Mouse (Mus musculus): Measurements from ENCODE around the gene Igf1. TPM values are rescaled to one million over a fixed set of nuclear protein-coding genes. Genes with fewer than 3 reads are reported as not detected.

The Igf1 gene
- polyA plus RNA-seq (2016; fragmentation: Nextera tagmentation; extraction: Ambion mirVana), result 11.4 and 15.9 TPM in 2 replicates

- peaks cover 19% of the 10 kb centered on the region for H3K4me1 ChIP-seq
Measured at GRCm38 (mm10) chr10:87858013-87858806, at the start of gene Igf1. Igf1 (plus strand) TSS chr10:87858265.

GRCm38 (mm10) chr10:87812157-87813072 lies 45.6 kb upstream of the Igf1 start:
- Histone ChIP-seq H3K27me3 (no peaks in the 10 kb centered on the region), H3K27ac (replicated peaks) (0 out of 2 replicates have a peak overlapping the region, but pooled peaks have one; percentile 10), H3K36me3 (no peaks in the 10 kb centered on the region), H3K9ac (replicated peaks) (no peak overlapping the region; the same call in 1 of the 2 replicates), H3K4me3 (no peak overlapping the region), H3K4me2 (replicated peaks) (peak overlapping the region; percentile 26; the same call in 1 of the 2 replicates), H3K9me3 (no peaks in the 10 kb centered on the region), H3K4me1 (peaks cover 13% of the 10 kb centered on the region)
- 19% methylated on average over 8 of the region's 8 CpGs for WGBS
- peak; percentile 69; the same call in 1 of the 2 replicates for ATAC-seq (ENCODE audit: low FRiP score, low read depth)

More at GRCm38 (mm10) chr10:87858013-87858806, at the start of gene Igf1:
- Histone ChIP-seq H3K27ac (replicated peaks) (0 out of 2 replicates have a peak within 1 kb of the TSS, but pooled peaks have one; percentile 1), H3K9ac (replicated peaks) (no peak within 1 kb of the TSS), H3K36me3 (no peaks in the 10 kb centered on the region), H3K27me3 (peaks cover 21% of the 10 kb centered on the region; the same call in 1 of the 2 replicates), H3K9me3 (no peaks in the 10 kb centered on the region), H3K4me2 (replicated peaks) (peak within 1 kb of the TSS; percentile 80), H3K4me3 (no peak within 1 kb of the TSS)
- 34% methylated on average over 5 of the region's 5 CpGs for WGBS
- ATAC-seq (ENCODE audit: low FRiP score, low read depth), result 0 out of 2 replicates have a peak, but pooled peaks have one; percentile 23

DNA sequence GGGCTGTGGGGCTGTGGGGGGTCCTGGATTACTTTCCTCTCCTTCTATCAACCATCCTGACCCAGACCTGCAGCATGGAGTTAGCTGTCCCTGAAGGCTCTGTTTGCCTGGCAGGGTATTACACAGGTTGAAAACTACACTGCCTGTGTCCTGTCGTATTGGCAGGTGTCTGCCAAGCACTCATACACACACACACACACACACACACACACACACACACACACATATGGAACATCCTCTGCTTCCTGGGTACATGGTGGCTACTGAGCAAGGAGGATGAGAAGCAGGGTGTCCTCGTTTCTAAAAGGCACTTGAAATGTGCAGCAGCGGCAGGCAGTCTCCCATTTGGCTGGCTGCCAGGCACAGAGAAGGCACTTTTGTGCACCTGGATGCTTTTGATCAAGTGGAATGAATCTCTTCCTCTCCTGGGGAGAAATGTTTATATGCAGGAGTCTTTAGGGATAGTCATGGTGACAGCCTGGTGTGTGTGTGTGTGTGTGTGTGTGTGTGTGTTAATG lies 44.9 kb upstream of the Igf1 start:
- no peak overlapping the region for H3K9ac ChIP-seq (replicated peaks)

GRCm38 (mm10) chr10:87816861-87817260 lies 41.2 kb upstream of the Igf1 start:
- H3K4me2 ChIP-seq (replicated peaks), result no peak overlapping the region
- no peak for ATAC-seq (ENCODE audit: low FRiP score, low read depth)
- no peaks in the 10 kb centered on the region for H3K36me3 ChIP-seq
- 71% methylated on average over 4 of the region's 4 CpGs for whole genome bisulfite sequencing
- H3K4me3 ChIP-seq, result no peak overlapping the region
- no peak overlapping the region for H3K27ac ChIP-seq (replicated peaks)
- no peaks in the 10 kb centered on the region for H3K9me3 ChIP-seq
- no peaks in the 10 kb centered on the region for H3K27me3 ChIP-seq
- peaks cover 13% of the 10 kb centered on the region for H3K4me1 ChIP-seq
- H3K9ac ChIP-seq (replicated peaks), result no peak overlapping the region

More for the DNA sequence above, 44.9 kb upstream of the Igf1 start:
- 20% methylated on average over 3 of the region's 3 CpGs for WGBS
- Histone ChIP-seq H3K36me3 (no peaks in the 10 kb centered on the region), H3K4me2 (replicated peaks) (0 out of 2 replicates have a peak overlapping the region, but pooled peaks have one; percentile 26), H3K27me3 (no peaks in the 10 kb centered on the region), H3K4me1 (peaks cover 13% of the 10 kb centered on the region), H3K4me3 (no peak overlapping the region), H3K9me3 (no peaks in the 10 kb centered on the region), H3K27ac (replicated peaks) (0 out of 2 replicates have a peak overlapping the region, but pooled peaks have one; percentile 10)
- ATAC-seq (ENCODE audit: low FRiP score, low read depth), result peak; percentile 71

- Histone ChIP-seq H3K36me3 (no peaks in the 10 kb centered on the region), H3K4me1 (peaks cover 6% of the 10 kb centered on the region), H3K27ac (replicated peaks) (no peak overlapping the region), H3K4me2 (replicated peaks) (no peak overlapping the region), H3K9me3 (no peaks in the 10 kb centered on the region), H3K4me3 (no peak overlapping the region), H3K27me3 (no peaks in the 10 kb centered on the region), H3K9ac (replicated peaks) (no peak overlapping the region)
- WGBS, result 91% methylated on average over 7 of the region's 7 CpGs
- no peak for ATAC-seq (ENCODE audit: low FRiP score, low read depth)
Measured at GRCm38 (mm10) chr10:87817786-87818185, 40.3 kb upstream of the Igf1 start.

DNA sequence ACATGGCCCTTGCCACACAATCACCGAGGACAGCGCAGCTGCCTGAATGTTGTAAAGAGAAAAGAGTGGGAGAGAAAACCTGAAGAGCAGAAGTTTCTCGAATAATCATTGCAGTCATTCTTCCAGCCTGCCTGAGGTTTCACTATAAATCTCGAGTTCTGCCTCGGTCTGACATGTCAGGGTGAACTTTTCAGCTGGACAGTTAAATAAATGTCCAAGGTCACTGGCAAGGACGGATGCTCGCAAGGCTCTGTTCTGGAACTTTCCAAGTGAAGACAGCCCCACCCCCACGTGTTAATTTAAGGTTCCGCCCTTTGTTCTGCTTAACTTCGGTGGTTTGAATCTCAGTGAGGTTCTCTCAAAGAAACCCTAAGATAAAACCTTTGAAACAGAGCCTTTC lies 36.2 kb upstream of the Igf1 start:
- Histone ChIP-seq H3K27ac (replicated peaks) (no peak overlapping the region), H3K36me3 (no peaks in the 10 kb centered on the region), H3K4me3 (no peak overlapping the region), H3K27me3 (no peaks in the 10 kb centered on the region), H3K9ac (replicated peaks) (no peak overlapping the region), H3K4me1 (no peaks in the 10 kb centered on the region), H3K4me2 (replicated peaks) (no peak overlapping the region), H3K9me3 (no peaks in the 10 kb centered on the region)
- WGBS, result 79% methylated on average over 10 of the region's 10 CpGs
- ATAC-seq (ENCODE audit: low FRiP score, low read depth), result no peak

GRCm38 (mm10) chr10:87830012-87830411 lies 28.1 kb upstream of the Igf1 start:
- Histone ChIP-seq H3K9ac (replicated peaks) (no peak overlapping the region), H3K4me2 (replicated peaks) (no peak overlapping the region), H3K36me3 (no peaks in the 10 kb centered on the region), H3K4me1 (no peaks in the 10 kb centered on the region), H3K4me3 (no peak overlapping the region), H3K27ac (replicated peaks) (no peak overlapping the region), H3K27me3 (no peaks in the 10 kb centered on the region), H3K9me3 (no peaks in the 10 kb centered on the region)
- ATAC-seq (ENCODE audit: low FRiP score, low read depth), result no peak
- 100% methylated on average over 2 of the region's 2 CpGs for WGBS

GRCm38 (mm10) chr10:87830639-87831038 lies 27.4 kb upstream of the Igf1 start:
- H3K9me3 ChIP-seq, result no peaks in the 10 kb centered on the region
- H3K27me3 ChIP-seq, result no peaks in the 10 kb centered on the region
- H3K4me3 ChIP-seq, result no peak overlapping the region
- no peak overlapping the region for H3K27ac ChIP-seq (replicated peaks)
- H3K36me3 ChIP-seq, result no peaks in the 10 kb centered on the region
- WGBS, result 93% methylated on average over 2 of the region's 2 CpGs
- H3K9ac ChIP-seq (replicated peaks), result no peak overlapping the region
- no peaks in the 10 kb centered on the region for H3K4me1 ChIP-seq
- no peak for ATAC-seq (ENCODE audit: low FRiP score, low read depth)
- H3K4me2 ChIP-seq (replicated peaks), result no peak overlapping the region

DNA sequence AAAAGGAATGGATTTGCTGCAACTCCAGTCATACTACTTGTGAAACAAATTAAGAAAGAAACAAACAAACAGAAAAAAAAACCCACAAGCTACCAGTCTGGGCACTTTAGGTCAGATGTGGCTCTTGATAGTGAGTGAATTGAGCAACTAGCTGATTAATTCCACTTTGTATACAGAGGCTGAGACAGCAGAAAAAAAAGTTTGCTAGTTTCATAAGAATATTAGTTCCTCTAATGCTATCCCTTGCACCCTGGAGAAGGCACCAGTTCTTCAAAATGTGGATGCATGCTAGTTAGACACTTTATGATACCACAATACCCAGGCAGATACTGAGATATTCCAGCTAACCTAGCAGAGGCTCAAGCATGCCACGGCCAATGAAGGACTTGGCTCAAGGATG lies 26.0 kb upstream of the Igf1 start:
- 72% methylated on average over 1 of the region's 1 CpGs for WGBS
- no peak for ATAC-seq (ENCODE audit: low FRiP score, low read depth)
- H3K27me3 ChIP-seq, result no peaks in the 10 kb centered on the region
- H3K4me1 ChIP-seq, result no peaks in the 10 kb centered on the region
- H3K9ac ChIP-seq (replicated peaks), result no peak overlapping the region
- no peaks in the 10 kb centered on the region for H3K9me3 ChIP-seq
- no peak overlapping the region for H3K27ac ChIP-seq (replicated peaks)
- no peak overlapping the region for H3K4me3 ChIP-seq
- H3K36me3 ChIP-seq, result no peaks in the 10 kb centered on the region
- no peak overlapping the region for H3K4me2 ChIP-seq (replicated peaks)

DNA sequence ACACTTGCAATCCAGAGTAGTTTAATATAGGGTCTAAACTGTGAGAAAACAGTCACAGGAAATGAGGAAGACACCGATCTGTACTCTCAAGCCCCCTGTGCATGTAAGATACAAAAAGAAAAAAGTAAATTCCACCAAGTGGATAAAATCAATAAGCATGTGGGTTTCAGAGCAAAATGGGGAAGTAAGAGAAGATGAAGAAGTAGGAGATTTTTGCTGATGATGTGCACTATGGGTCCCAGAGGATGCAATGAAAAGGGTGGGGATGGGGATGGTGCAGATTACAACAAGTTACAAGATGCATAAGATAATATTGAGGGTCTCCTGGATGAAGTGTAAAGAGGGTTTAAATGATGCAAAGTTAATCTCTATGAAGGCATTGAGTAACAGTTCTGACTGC lies 18.6 kb upstream of the Igf1 start:
- no peak overlapping the region for H3K9ac ChIP-seq (replicated peaks)
- H3K27me3 ChIP-seq, result no peaks in the 10 kb centered on the region
- no peaks in the 10 kb centered on the region for H3K4me1 ChIP-seq
- H3K4me2 ChIP-seq (replicated peaks), result no peak overlapping the region
- ATAC-seq (ENCODE audit: low FRiP score, low read depth), result no peak
- H3K36me3 ChIP-seq, result no peaks in the 10 kb centered on the region
- WGBS, result 92% methylated on average over 1 of the region's 1 CpGs
- no peak overlapping the region for H3K27ac ChIP-seq (replicated peaks)
- no peaks in the 10 kb centered on the region for H3K9me3 ChIP-seq
- no peak overlapping the region for H3K4me3 ChIP-seq

GRCm38 (mm10) chr10:87842501-87842900 lies 15.6 kb upstream of the Igf1 start:
- H3K27ac ChIP-seq (replicated peaks), result no peak overlapping the region
- H3K36me3 ChIP-seq, result no peaks in the 10 kb centered on the region
- WGBS, result 91% methylated on average over 4 of the region's 4 CpGs
- H3K4me2 ChIP-seq (replicated peaks), result no peak overlapping the region
- no peak for ATAC-seq (ENCODE audit: low FRiP score, low read depth)
- no peak overlapping the region for H3K4me3 ChIP-seq
- no peaks in the 10 kb centered on the region for H3K4me1 ChIP-seq
- H3K9ac ChIP-seq (replicated peaks), result no peak overlapping the region
- no peaks in the 10 kb centered on the region for H3K9me3 ChIP-seq
- no peaks in the 10 kb centered on the region for H3K27me3 ChIP-seq
